Mouse (Mus musculus) megakaryocyte, embryonic 14.5 days (primary cell): Measurements from ENCODE around the gene Vmp1.

Experiments used
- FLI1 ChIP-seq: IDR thresholded peaks from 2 replicates; pipeline ENCODE4 v1.6.1; 2012; ENCODE audit warnings: low read length, inconsistent platforms, mixed read lengths
- GATA1 ChIP-seq: IDR thresholded peaks from 3 replicates; pipeline ENCODE4 v1.6.1; 2012; ENCODE audit warnings: mixed read lengths, low read length, inconsistent platforms, borderline replicate concordance

GRCm38 (mm10) chr11:86604289-86604688 lies 79.3 kb downstream of the Vmp1 start:
- no peak for TF ChIP-seq GATA1
- no peak for TF ChIP-seq FLI1
